Mouse (Mus musculus) monocyte, adult 59 days (primary cell): ENCODE measurements around the gene Tank. TPM values are rescaled to one million over a fixed set of nuclear protein-coding genes. Genes with fewer than 3 reads are reported as not detected.

ENCODE experiments used
- total RNA-seq, 2 experiments: library from RNA; stranded (reverse); gene quantifications; one replicate each; pipeline ENCODE4 v1.2.4; 2023

The Tank gene
- total RNA-seq = 100 to 1,000 TPM in 1 of 2 experiments, 10 to 100 TPM in 1; 86.7 to 102 TPM

DNA sequence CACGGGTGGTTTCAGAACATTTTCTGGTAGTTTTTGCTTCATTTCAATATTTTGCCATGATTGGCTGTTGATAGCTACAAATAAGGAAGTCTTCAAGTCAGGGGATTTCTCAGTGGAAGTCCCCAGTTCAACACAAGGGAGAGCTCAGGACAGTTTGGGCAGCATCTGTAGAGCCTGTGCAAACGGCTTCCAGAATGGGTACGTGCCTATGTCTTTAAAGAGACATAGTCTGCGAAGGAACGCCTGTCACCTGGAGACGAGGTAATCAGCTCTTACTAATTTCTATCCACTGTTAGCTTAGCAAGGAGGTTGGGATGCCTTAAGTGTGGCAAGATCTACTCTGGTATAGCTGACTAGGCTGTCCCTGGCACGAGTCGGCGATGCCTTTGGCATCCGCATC is at the start of gene Tank:
Gene Tank (plus strand): TSS at position 153 of the 400 bp plus-strand sequence.

Other genes starting within 250 kb of the Tank start
- gene Psmd14, start 133.1 kb downstream of the Tank start, total RNA-seq = 10 to 100 TPM; 57.8 to 58.5 TPM
- gene Tbr1, start 224.3 kb downstream of the Tank start, total RNA-seq = 1 to 10 TPM in 1 of 2 experiments, under 1 TPM in 1; 0.39 to 1.1 TPM